Mouse (Mus musculus) retina, postnatal 1 day (tissue): ENCODE results near the gene Olfr820.
"Not testable (repeated sequence)": the region's sequence is repeated elsewhere in the genome, so short reads cannot be mapped to it uniquely, and the experiment has no call there.

Experiments used
- DNase-seq: peaks from one replicate; pipeline ENCODE4 v3.0.0-alpha.2; 2012

Olfr820 gene

DNA sequence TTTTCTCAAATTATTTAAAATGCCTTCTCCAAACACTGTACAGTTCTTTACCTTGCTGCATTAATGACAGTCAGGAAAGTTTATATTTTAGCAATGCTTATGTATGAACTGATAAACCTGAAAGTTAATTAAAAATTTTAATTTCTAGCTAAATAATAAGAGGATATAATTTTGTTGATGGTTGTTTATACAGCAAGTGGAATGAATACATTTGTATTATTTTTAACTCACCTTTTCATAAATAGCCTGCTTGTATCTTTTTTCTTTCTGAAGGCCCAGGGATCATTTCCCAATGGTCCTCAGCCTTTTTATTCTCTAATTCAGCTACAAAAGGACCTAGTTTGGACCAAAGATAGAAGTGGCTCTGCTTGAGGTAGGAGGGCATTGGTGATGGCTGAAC, at the start of gene Olfr820:
Olfr820 (plus strand) TSS at position 301 of the 400 bp plus-strand sequence.
- no peak for DNase-seq

DNA sequence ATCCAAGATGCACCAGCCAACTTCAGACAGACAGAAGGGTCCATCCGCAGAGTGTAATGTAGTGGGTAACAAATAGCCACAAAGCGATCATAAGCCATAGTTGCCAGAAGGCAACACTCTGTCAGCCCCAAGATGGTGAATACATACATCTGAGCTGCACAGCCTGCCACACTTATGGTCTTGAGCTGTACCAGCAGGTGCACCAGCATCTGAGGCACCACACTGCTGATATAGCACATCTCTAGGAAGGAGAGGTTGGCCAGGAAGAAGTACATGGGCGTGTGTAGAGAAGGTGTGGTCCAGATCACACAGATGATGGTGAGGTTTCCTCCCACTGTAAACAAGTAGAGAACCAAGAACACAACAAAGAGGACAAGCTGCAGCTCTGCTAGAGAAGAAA, 46.2 kb upstream of the Olfr820 start:
- DNase-seq, result not testable (repeated sequence)

DNA sequence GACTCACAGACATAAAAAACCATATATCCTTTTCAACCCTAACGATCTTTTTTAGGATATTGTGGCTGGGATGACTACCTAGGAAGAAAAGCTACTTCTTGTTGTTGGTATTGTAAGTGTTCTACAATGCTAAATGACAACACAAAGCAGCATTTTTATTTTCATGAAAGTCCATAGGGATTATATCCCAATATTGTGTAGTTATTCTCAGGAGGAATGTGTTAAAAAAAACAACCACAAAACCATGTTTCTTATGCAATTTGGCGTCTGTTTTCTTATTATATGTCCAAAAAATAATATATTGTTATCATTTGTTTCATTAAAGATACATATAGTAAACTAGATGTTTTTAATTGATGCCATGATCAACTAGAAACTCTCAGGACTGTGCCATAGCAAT, 45.3 kb upstream of the Olfr820 start, which contains the start of gene Olfr819:
Olfr819 (minus strand) TSS at position 101 of the 400 bp plus-strand sequence.
- not testable (repeated sequence) for DNase-seq

GRCm38 (mm10) chr10:129972994-129973393, 39.4 kb upstream of the Olfr820 start:
- DNase-seq, result not testable (repeated sequence)

DNA sequence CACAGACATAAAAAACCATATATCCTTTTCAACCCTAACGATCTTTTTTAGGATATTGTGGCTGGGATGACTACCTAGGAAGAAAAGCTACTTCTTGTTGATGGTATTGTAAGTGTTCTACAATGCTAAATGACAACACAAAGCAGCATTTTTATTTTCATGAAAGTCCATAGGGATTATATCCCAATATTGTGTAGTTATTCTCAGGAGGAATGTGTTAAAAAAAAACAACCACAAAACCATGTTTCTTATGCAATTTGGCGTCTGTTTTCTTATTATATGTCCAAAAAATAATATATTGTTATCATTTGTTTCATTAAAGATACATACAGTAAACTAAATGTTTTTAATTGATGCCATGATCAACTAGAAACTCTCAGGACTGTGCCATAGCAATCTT, 36.4 kb upstream of the Olfr820 start, which contains the start of gene Olfr247:
Olfr247 (minus strand) TSS at position 101 of the 400 bp plus-strand sequence.
- DNase-seq, result not testable (repeated sequence)

- not testable (repeated sequence) for DNase-seq
Observed at GRCm38 (mm10) chr10:129981867-129982266, 30.6 kb upstream of the Olfr820 start.

DNA sequence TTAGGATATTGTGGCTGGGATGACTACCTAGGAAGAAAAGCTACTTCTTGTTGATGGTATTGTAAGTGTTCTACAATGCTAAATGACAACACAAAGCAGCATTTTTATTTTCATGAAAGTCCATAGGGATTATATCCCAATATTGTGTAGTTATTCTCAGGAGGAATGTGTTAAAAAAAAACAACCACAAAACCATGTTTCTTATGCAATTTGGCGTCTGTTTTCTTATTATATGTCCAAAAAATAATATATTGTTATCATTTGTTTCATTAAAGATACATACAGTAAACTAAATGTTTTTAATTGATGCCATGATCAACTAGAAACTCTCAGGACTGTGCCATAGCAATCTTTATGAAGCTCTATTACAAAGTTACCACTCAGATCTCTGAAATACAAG, 27.5 kb upstream of the Olfr820 start, which contains the start of gene Gm10310:
Gm10310 (minus strand) TSS at position 101 of the 400 bp plus-strand sequence.
- not testable (repeated sequence) for DNase-seq

- DNase-seq, result not testable (repeated sequence)
Observed at GRCm38 (mm10) chr10:130004104-130004503, 8.3 kb upstream of the Olfr820 start.

DNA sequence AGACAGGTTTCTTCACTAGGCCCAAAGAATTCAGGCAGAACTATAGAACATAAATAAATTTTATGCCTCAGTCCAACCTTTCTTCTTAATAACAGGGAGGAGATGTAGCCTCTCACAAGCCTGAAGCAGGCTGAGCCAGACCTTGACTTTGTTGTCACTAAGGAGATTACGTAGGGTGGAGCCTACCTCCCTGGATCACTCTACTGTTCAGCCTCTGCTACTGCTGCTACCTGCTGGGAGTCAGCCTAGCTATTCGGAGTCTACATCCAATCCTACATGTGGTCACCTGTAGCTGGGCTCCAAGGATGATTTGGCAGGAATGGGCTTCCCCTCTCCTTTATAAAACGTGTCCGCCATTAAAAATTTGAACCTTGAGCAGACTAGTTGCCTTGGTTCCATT, 7.1 kb upstream of the Olfr820 start:
- not testable (repeated sequence) for DNase-seq

- DNase-seq, result no peak
Observed at GRCm38 (mm10) chr10:130030048-130030447, 17.6 kb downstream of the Olfr820 start, which contains the start of gene Olfr821. Gene Olfr821, plus strand, starts transcription at chr10:130030348.

GRCm38 (mm10) chr10:130037096-130037495, 24.7 kb downstream of the Olfr820 start:
- no peak for DNase-seq
